ENCODE assay signal across 19 mouse cellular contexts in genomic region chr14:62084047-62084446, GRCm38 (mm10).
DNase-seq lines count a peak whose midpoint lies in the region; ATAC-seq and TF ChIP-seq lines count a peak whose summit lies in the region.
"Had no signal": no experiment of that assay in that cellular context is flagged by ENCODE, and none has a peak within 500 bp of the region (broad histone marks: within the 10 kb centered on the region; RNA-seq: fewer than 3 reads in every experiment).

No protein-coding gene starts in this region.

- ATAC-seq in heart, embryonic 12.5 days (ENCODE audit: insufficient number of reproducible peaks, low FRiP score), result no peak
- ATAC-seq in forebrain, embryonic 12.5 days (ENCODE audit: low FRiP score), result no peak
- ATAC-seq: inflammation-experienced regulatory T-cells, adult 6 months; midbrain, embryonic 13.5 days had no signal

- H3K4me2 ChIP-seq in heart, embryonic 12.5 days, result no peak overlapping the region
- H3K4me2 ChIP-seq in CH12.LX (ENCODE audit: insufficient read depth, low read depth, poor library complexity, severe bottlenecking), result no peak overlapping the region
- H3K4me2 ChIP-seq in forebrain, embryonic 12.5 days, result no peak overlapping the region
- H3K4me2 ChIP-seq: hindbrain, embryonic 12.5 days; limb, embryonic 12.5 days; midbrain, embryonic 13.5 days had no signal

- no peak overlapping the region for H3K9ac ChIP-seq in heart, embryonic 12.5 days
- no peak overlapping the region for H3K9ac ChIP-seq in CH12.LX (ENCODE audit: insufficient read depth, low read depth)
- H3K9ac ChIP-seq in forebrain, embryonic 12.5 days, result no peak overlapping the region
- H3K9ac ChIP-seq: hindbrain, embryonic 12.5 days; limb, embryonic 12.5 days; liver, embryonic 14.5 days; midbrain, embryonic 13.5 days had no signal

- TF ChIP-seq CTCF in CH12.LX (conservative IDR thresholded peaks at IDR 0.05 in 1 of 2, IDR thresholded peaks at IDR 0.05 in 1 of 2; ENCODE audit: low read depth in 2 of 2, low read length in 2 of 2), result peak in 1 of 2 experiments; percentile 56; a peak in 2 of 4 replicates

- H3K36me3 ChIP-seq in heart, embryonic 12.5 days, result no peaks in the 10 kb centered on the region
- no peaks in the 10 kb centered on the region for H3K36me3 ChIP-seq in CH12.LX (replicated peaks in 1 of 2; ENCODE audit: control insufficient read depth in 1 of 2, insufficient read depth in 1 of 2, low read length in 1 of 2)
- H3K36me3 ChIP-seq in forebrain, embryonic 12.5 days (replicated peaks), result no peaks in the 10 kb centered on the region
- H3K36me3 ChIP-seq: forebrain, embryonic 10.5 days; hindbrain, embryonic 12.5 days; limb, embryonic 12.5 days; midbrain, embryonic 13.5 days had no signal

- DNase-seq in heart, adult 11 months, result peak; percentile 76
- DNase-seq in layer of hippocampus, adult 11-12 months (ENCODE audit: low spot score), result peak; percentile 3
- DNase-seq in layer of hippocampus, postnatal 14 days (ENCODE audit: low spot score in 2 of 2), result no peak
- DNase-seq in 416B (ENCODE audit: low read depth) (peak; percentile 8), CH12.LX (ENCODE audit: extremely low read depth) (no peak)
- DNase-seq: adrenal gland, adult 8-10 months; cerebellum, adult 9-10 months; right cerebral cortex, postnatal 14 days had no signal

- no peak for TF ChIP-seq EP300 in CH12.LX (IDR thresholded peaks at IDR 0.05; ENCODE audit: low read length)

- 36% methylated on average over 2 of the region's 2 CpGs for WGBS in heart, embryonic 12.5 days
- 75% methylated on average over 2 of the region's 2 CpGs for WGBS in forebrain, embryonic 12.5 days

- in situ Hi-C loops in CH12.LX (cut with MboI; ENCODE audit: low pct_ligation_motif_present, low pct_unique_long_range_greater_than_20kb, low sequenced_read_pairs), result loop anchor here (25.0 kb wide), 1 partner anchor 378 kb away; the partner anchor contains the start of gene Gucy1b2

- dilution Hi-C loops in CH12.LX (cut with MboI; ENCODE audit: extremely low pct_ligation_motif_present, extremely low pct_unique_long_range_greater_than_20kb, low sequenced_read_pairs), result no loop called here

- no peak overlapping the region for H3K27ac ChIP-seq in heart, embryonic 12.5 days (ENCODE audit: poor library complexity, severe bottlenecking)
- no peak overlapping the region for H3K27ac ChIP-seq in CH12.LX (ENCODE audit: insufficient read depth, low read depth)
- no peak overlapping the region for H3K27ac ChIP-seq in forebrain, embryonic 12.5 days
- H3K27ac ChIP-seq: forebrain, embryonic 10.5 days; heart, adult 2 months; hindbrain, embryonic 12.5 days; limb, embryonic 12.5 days; liver, embryonic 14.5 days; macrophage; midbrain, embryonic 13.5 days; stomach, postnatal 0 days had no signal

- H3K79me2 ChIP-seq in CH12.LX (replicated peaks; ENCODE audit: control insufficient read depth, extremely low read depth, insufficient read depth, poor library complexity, severe bottlenecking), result no peaks in the 10 kb centered on the region

- H3K9me3 ChIP-seq in heart, embryonic 12.5 days (replicated peaks), result no peaks in the 10 kb centered on the region
- H3K9me3 ChIP-seq in CH12.LX (replicated peaks; ENCODE audit: low read length), result no peaks in the 10 kb centered on the region
- H3K9me3 ChIP-seq in forebrain, embryonic 12.5 days, result no peaks in the 10 kb centered on the region
- H3K9me3 ChIP-seq: forebrain, embryonic 10.5 days; hindbrain, embryonic 12.5 days; limb, embryonic 12.5 days; midbrain, embryonic 13.5 days had no signal

- peaks cover 20% of the 10 kb centered on the region for H3K27me3 ChIP-seq in heart, embryonic 12.5 days (replicated peaks)
- no peaks in the 10 kb centered on the region for H3K27me3 ChIP-seq in CH12.LX (replicated peaks)
- H3K27me3 ChIP-seq in forebrain, embryonic 12.5 days, result no peaks in the 10 kb centered on the region
- H3K27me3 ChIP-seq: hindbrain, embryonic 12.5 days; limb, embryonic 12.5 days; midbrain, embryonic 13.5 days had no signal

- no peak for TF ChIP-seq POLR2A in CH12.LX (IDR thresholded peaks at IDR 0.05; ENCODE audit: low read depth, low read length)

- TF ChIP-seq RAD21 in CH12.LX (IDR thresholded peaks at IDR 0.05; ENCODE audit: low read depth, low read length), result peak; percentile 32

- H3K4me1 ChIP-seq in heart, embryonic 12.5 days (replicated peaks), result 0 out of 2 replicates have a peak, but pooled peaks cover 3% of the 10 kb centered on the region
- H3K4me1 ChIP-seq in CH12.LX (ENCODE audit: control insufficient read depth in 1 of 2, insufficient read depth in 2 of 2), result peaks cover 0 to 3% of the 10 kb centered on the region in 2 experiments; a peak in 1 of 4 replicates
- H3K4me1 ChIP-seq in forebrain, embryonic 12.5 days, result no peaks in the 10 kb centered on the region
- H3K4me1 ChIP-seq: hindbrain, embryonic 12.5 days; midbrain, embryonic 13.5 days had no signal

- no peak overlapping the region for H3K4me3 ChIP-seq in heart, embryonic 12.5 days
- H3K4me3 ChIP-seq in CH12.LX (replicated peaks in 1 of 3; ENCODE audit: low read depth in 2 of 3, low read length in 2 of 3, poor library complexity in 1 of 3), result no peak overlapping the region
- no peak overlapping the region for H3K4me3 ChIP-seq in forebrain, embryonic 12.5 days (replicated peaks)
- H3K4me3 ChIP-seq: forebrain, embryonic 10.5 days; heart, adult 2 months; hindbrain, embryonic 12.5 days; limb, embryonic 12.5 days; midbrain, embryonic 13.5 days had no signal

TF ChIP-seq in CH12.LX, 34 proteins besides CTCF, POLR2A, EP300 and RAD21:
- TF ChIP-seq JUND (conservative IDR thresholded peaks at IDR 0.05; ENCODE audit: low read depth, low read length) (no peak), SMC3 (IDR thresholded peaks at IDR 0.05; ENCODE audit: low read depth, low read length) (peak; percentile 58)

Comparison
In these comparisons a context has a peak if more than half of its experiments do, and no peak if none do; other contexts are left out.
1. DNase-seq: peak in heart, adult 11 months (single experiment), layer of hippocampus, adult 11-12 months (single experiment) and 416B (single experiment); none in layer of hippocampus, postnatal 14 days (0 of 2) and CH12.LX (single experiment).